Mouse (Mus musculus): ENCODE data around the gene Wdr49.

Wdr49 gene

DNA sequence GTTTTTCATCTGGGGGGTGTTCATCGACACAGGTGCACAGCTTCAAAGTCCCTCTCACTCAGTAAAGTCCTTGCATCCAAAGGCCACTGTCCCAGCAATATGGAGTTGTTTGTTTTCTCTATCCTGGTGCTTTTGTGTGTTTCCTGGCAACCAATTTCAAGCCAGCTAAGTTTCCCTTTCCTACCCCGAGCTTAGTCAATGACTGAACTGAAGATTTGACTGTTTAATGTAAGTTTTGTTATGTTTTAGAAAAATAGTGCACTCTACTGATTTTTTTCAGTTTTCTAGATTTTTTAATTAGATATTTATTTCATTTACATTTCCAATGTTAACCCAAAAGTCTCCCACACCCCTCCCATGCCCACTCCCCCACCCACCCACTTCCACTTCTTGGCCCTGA, at the start of gene Wdr49:
Gene Wdr49 (minus strand): TSS at position 101 of the 400 bp plus-strand sequence.
- no peak for DNase-seq (ENCODE audit: low read depth, low spot score)

DNA sequence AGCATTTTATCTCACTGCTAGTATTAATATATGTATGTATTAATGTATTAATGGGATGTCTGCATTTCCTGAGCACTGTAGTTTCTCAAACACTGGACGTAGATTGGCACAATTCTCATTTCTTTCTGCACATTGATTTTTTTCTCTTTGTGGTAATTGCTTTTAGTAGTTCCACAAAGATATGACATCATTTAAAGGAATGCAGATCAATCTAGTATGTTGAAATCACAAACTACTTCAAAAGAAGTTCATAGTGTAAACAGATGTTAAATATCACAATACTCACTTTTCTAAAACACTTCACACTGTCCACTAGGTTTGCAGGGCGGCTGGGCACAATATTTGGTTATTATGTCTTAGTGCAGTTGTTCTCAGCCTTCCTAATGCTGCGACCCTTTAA, 49.1 kb upstream of the Wdr49 start:
- no peak for DNase-seq (ENCODE audit: low read depth, low spot score)

DNA sequence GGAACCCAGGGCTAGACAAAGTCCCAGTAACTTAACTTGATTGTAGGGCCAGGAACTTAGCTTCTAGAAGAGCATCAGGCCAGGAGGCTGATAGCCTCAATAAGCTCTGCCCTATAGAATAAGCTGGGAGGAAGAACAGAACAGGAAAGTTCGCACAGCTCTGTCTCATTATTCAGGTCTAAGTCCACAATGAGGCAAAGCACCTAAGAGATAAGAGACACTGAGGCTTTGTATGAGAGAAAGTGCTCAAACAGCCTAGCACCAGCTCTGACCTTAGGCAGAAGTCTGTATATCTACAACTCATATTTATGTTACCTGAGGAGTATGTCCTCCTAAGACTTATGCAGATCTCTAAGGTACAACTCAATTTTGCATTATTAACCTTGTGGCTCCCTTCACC, 40.6 kb upstream of the Wdr49 start:
- no peak for DNase-seq (ENCODE audit: low read depth, low spot score)

DNA sequence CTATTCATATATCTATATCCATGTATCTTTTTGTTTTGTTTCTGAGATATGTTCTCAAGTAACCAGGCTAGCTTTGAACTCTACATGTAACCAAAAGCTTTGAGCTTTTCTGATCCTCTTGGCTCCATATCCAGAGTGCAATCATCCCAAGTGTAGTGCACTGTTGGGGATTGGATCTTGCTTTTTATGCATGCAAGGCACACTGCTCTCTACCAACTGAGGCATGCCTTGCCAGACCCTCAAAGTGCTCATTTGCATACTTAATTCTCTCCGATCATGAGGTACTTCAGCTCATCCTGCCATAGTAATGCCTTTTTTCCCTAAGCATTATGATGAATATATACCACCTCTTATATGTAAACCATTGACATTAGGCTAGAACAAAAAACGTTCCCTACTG, 39.4 kb upstream of the Wdr49 start:
- DNase-seq (ENCODE audit: low read depth, low spot score): no peak

DNA sequence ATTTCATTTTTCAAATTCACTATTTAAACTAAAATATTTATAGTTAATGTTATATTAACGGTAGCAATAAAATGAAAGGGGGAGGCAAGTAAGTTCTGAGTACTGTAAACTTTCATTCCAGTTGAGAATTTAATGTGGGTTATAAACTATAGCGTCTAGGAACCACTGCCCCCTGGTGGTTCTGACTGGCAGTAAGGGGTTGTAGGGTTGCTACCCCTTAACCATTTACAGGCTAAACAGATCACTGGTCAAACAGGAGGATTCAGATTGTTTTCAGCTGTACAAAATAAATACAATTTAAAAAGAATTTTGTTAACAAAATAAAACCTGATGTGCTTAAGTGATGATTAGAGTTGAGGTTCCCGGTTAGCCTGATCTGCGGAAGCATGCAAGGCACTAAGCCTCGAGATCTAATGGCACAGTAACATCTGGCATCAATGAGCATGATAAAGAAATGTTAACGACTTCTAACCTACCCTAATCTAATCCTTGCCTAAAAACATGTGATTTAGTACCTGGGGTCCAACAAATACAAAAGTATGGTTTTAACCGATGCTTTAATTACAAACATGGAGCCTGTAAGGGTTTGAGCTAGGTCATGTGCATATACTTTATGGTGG, 35.8 kb upstream of the Wdr49 start:
- peak; percentile 45 for DNase-seq (ENCODE audit: low read depth, low spot score)

DNA sequence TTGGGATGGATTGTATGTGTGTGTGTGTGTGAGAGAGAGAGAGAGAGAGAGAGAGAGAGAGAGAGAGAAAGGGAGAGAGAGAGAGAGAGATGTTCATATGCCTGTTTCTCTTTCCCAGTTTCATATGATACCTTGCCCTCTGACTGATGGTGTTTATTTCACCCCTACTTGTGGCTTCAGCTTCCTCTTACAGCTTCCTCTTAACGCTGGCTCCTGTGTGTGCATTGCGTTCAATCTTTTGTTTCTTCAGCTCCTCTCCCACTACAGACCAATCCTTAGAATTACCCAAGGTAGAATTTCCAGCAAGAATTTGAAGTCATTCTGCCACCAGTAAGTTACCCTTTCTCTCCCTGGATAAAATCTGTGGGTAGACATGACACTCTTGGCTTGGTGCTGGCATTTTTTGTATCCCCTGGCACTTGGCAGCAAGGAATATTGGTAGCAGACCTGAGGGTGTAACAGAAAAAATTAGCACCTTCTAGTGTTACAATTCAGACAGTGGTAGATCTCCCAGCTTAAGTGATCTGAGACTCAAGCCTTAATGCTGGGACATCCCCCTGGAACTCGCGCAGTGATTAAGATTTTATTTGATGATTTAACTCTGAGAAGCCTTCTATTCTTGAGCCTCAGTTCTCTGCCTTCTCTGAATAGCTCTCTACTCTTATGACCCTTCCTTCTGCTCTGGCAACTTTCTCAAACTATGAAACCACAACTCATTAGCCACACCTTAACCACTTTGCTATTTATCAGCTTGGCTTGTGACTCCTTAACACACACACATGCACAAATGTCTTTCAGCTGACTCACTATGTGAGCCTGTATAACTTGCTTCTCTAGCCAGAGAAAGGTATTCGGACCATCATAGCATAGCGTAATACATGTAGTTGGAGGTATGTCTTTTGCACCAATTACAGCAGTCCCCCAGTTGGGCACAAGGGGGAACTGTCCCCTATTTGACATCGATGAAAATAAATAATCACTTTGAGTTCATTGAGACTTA, 17.3 kb upstream of the Wdr49 start:
- no peak for DNase-seq (ENCODE audit: low read depth, low spot score)

DNA sequence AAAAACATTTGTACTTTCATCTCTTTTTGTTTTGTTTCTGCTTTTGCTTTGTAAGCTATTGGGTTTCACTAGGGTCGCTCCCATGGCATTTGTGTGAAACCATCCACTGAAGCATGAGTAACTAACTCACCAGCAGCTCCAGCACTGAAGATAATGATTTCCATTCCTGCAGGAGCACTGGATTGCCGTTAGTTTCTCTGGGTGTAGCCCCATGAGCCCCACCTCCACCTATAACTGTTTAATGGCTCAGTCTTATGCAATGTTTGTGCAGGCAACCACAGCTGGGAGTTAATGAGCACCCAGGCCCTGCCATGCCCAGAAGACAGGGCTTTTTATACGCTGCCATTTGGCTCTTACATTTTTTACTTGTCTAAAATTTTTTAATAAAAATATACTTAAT, 11.0 kb upstream of the Wdr49 start:
- DNase-seq (ENCODE audit: low read depth, low spot score): no peak

DNA sequence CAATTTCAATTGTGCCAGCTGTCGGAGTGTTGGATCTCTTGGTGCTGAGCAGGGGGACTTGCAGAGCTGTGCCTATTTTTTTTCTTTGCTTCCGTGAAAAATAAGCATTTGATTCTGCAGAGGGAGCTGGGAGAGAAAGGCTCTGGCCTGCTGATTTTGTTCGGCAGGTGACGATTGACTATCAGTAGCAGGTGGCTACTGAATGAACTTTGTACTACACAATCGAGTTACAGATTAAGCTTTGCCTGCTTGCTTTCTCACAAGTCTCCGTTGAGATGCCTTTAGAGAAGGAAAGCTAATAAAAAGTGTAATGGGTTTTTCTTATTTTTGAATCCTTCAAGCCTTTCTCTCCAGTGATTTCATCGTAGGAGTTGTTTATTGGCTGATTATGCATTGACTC, 6.8 kb downstream of the Wdr49 start:
- peak; percentile 28 for DNase-seq (ENCODE audit: low read depth, low spot score)

DNA sequence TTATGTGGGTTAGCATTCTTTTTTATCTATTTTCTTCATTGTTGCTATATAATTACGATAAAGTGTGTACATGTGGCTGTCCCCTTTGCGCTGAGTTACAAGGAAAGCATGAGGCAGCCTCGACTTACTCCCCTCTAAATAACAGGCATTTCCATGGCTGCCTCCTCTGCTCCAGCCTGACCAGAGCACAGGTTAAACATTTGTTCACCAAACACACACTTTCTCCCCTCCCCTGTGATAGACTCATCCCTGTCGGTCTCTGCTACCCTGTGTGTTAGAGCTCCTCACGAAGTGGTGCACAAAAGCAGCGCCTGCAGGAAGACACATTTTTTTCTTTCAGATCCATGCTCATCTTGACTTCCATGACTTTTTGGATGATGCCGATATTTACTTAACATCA, 7.3 kb downstream of the Wdr49 start:
- no peak for DNase-seq (ENCODE audit: low read depth, low spot score)

DNA sequence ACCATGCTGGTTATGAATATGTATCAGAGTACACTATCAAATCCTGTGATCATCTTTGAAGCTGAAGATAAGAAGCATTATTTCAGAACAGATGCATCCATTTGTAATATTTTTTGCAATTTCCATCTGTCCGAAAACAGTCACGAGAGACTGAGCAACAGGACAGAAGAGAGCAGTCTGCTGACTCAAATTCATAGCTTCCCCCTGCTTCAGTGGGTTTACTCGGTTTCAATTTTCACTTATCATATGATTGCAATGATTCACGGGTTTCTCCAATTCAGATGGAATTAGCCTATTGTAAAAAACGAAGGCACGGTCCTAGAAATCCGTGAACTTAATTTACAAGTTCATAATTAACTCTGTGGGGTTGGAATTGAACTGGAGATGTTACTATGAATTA, 13.8 kb downstream of the Wdr49 start:
- DNase-seq (ENCODE audit: low read depth, low spot score): no peak

DNA sequence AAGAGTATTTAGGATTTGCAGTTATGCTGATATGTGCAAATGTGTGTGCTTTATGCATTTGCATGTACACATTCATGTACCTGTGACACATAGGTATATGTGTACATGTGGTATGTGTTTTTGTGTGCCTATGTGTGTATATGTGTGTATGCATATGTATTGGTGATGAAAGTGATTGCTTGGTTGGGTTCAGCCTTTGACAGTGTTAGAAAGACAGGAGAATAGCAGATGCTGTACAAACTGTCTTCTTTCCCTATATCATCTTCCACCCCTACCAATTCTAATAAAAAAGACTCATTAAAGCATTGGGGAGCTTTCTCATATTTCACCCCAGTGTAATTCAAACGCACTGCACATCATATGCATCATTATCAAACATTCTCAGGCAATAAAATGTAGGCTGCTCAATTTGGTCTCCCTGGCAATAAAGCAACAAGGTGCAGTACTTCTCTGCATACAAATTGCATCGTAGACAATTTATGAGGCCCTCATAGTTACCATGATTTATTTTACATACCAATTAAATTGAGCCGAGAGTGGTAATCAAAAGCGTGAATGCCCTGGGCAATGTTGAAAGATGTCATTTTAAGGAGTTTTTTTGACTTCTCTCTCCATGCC, 51.3 kb downstream of the Wdr49 start:
- DNase-seq (ENCODE audit: low read depth, low spot score): no peak

DNA sequence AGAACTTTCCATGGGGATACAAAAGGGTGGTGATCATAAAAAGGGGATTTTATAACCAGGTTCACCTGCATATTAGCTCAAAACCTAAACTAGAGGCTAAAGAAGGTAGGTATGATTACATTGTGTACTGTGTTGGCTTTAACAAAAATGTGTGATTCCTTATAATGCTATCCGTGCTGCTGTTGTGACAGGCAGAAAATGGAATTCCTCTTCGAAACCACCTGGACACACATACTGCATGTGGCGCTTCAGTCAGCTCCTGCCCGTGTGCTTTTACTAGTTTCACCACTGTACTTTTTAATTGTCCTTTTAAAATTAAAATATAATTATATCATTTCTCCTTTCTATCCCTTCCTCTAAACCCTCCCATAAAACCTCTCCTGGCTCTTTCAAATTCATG, 86.0 kb downstream of the Wdr49 start:
- no peak for DNase-seq (ENCODE audit: low read depth, low spot score)

DNA sequence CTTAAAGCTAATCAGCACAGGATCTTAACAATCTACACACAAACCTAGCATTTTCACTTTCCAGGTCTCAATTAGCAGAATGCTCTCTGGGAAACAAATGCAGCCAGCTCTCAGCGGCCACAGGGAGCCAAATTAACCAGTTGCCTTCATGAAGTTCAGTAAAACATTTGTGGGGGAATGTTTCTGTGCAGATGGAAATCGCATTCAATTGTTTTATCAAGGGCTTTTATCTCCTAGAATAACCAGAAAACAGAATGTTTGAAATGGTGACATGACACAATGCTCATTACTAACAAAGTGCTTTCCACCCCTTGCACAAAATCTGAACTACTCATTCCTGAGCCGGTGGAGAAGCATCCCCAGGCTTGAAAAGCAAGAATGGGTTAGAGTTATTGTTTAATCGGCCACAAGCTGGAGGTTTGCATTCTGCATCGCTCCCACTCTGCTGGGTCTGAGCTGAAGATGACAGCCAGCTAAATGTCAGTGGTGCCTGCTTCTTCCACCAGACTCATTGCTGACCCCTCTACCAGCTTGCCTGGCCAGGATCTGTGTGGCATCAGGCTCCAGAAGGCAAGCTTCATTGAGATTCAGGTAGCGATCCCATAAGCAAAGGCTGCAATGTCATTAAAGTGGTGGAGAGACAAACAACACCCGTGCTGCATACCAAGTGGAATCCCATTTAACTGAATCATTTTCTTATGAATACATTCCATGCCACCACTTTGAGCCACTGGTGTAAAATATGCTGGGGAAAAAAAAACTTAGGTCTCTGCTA, 86.6 kb downstream of the Wdr49 start:
- peak; percentile 57 for DNase-seq (ENCODE audit: low read depth, low spot score)

DNA sequence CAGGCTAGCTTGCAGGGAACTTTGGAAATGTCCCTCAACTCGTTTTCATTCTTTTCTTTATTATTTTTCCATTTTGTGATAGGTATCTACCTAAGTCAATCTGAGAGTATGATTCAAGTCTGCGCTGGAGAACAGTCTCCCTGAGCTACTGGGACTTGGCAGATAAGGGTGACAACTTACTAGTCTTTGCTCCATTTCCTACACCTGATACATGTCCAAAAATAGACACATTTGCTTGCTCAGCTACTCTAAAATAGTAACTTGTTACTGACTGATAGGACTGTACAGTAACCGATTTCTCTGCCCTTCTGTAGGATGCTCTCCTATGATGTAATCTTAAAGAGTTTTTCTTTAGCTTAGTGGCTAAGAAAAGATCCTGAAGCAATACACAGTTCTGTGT, 87.5 kb downstream of the Wdr49 start:
- DNase-seq (ENCODE audit: low read depth, low spot score): peak; percentile 7

DNA sequence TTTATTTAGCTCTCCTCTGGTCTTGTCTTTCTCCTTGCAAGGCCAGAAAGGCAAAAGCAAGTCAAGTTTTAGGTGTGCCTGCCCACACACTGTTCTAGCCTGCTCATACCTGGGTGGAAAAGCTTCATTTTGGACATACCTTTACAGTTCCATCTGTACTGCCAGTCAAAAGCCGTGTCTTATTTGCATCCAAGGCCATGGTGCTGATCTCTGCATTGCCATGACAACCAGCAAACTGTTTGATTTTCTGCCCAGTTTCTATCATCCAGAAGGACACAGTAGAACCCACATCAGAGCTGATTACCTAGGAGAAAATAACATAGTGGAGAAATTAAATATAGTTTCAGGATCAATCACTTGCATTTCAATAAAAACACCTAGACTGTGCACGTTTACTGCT, 100.2 kb downstream of the Wdr49 start:
- peak; percentile 49 for DNase-seq (ENCODE audit: low read depth, low spot score)

DNA sequence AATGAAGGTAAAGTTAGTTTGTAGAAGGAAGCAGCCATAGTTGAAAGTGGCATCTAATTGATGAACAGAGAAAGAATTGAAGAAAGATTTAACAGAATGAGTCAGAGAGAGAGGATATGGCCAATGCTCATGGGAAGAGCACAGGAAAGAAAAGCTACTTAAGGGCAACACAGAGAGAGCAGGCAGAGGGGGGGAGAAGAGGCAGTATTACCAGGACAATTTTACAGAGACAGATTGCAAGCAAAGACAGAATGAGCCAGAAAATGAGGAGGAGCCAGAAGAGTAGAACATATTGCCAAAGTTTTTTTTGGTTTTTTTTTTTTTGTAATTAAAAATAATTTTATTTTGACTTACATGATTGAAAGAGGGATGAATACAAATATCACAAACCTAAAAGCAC, 128.0 kb downstream of the Wdr49 start:
- peak; percentile 2 for DNase-seq (ENCODE audit: low read depth, low spot score)

DNA sequence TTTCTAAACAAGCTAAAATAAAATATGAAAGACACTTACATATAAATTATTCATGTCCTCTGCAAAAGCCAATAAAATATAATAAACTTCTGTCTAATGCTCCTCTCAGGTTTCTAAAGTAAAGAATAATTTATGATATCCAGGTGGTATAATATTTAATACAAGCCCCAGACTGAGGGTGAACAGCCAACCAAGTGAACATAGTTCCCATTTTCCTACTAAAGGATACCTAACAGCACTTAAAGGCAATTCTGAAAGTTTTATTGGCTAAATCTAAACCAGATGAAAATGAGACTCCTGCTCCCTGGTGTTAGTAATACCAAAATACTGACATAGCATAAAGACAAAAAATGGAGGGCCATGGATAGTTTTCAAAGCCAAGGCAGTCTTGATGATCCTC, 144.8 kb downstream of the Wdr49 start:
- no peak for DNase-seq (ENCODE audit: low read depth, low spot score)

DNA sequence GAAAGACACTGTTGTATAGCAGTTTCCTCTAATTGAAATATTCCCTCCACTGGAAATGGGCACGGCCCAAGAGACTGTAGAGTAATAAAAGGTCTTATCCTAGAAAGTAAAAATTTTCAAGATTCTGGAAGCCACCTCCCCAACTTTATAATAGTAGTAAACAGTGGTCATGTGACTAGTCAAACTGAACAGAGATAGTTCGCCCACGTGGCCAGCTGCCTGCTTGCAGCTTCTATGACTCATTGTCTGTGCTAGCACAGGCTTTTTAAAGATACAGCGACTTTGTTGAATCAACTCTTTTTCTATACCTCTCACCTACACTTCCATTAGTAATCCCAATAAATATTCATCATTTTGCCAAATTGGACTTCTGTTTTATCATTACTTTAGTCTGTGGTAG, 161.0 kb downstream of the Wdr49 start:
- DNase-seq (ENCODE audit: low read depth, low spot score): peak; percentile 84

DNA sequence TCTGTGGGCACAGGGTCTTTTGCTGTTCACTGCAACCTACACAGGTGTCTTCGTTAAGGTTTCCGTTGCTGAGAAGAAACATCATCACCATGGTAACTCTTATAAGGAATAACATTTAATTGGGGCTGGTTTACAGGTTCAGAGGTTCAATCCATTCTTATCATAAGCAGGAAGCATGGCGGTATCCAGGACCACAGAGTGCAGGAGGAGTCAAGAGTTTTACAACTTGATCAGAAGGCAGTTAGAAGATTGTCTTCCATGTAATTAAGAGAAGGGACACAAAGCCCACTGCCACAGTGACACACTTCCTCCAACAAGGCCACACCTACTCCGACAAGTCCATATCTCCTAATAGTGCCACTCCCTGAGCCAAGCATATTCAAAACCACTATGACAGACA, 173.1 kb downstream of the Wdr49 start:
- DNase-seq (ENCODE audit: low read depth, low spot score): no peak

DNA sequence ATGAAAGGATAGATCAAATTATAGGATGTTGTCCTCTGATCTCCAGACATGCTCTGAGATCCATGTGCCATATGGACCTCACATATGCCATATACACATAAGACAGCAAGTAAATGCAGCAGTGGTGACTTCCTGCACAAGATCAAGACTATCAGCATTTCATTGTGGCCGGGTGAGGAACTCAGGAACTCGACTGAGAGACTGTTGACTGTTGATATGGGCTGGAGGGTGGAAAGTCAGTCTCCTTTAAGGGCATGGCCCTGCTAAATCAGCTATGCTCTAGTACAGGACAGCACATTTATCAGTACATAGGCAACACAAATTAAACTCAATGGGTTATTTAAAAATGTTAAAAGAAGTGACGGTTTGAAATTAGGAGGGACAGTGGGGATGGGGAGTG, 173.7 kb downstream of the Wdr49 start:
- no peak for DNase-seq (ENCODE audit: low read depth, low spot score)

DNA sequence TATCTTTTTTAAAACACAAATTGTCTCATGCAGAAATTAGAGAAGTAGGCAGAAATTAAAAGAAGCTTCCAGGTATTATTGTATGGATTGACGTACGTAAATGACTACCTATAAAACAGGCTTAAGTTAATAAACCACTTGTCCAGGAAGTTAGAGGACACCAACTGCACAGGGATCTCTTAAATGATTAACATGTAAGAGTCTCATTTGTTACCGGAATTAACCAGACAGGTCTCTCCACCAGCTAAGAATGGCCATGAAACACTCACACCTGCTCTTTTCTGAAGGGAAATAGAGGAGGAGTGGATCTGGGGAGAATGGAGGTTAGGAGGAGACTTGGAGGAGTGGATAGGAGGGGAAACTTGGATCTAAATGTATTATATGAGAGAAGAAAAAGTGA, 176.4 kb downstream of the Wdr49 start:
- no peak for DNase-seq (ENCODE audit: low read depth, low spot score)

DNA sequence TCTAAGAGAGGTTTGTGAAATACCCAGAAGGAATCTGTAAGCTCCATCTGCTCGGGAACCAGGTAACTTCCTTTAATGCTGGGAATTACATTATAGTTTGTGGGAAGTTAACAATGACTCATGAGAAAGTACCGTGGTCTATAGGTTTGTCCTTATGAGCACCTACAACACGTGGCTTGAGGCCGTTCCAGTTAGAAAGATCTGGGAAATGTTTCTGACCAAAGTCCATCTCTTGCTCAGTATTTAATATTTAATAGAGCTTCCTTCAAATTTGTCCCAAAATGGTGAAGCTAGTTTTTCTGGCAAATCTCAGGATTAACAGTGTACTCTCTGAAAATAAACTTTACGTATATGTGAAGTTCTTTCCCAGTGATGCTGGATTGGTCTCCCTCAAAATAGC, 177.3 kb downstream of the Wdr49 start:
- DNase-seq (ENCODE audit: low read depth, low spot score): no peak
